Mouse (Mus musculus) left cerebral cortex, postnatal 25 days (tissue): ENCODE results near the gene Ndufc2. TPM values are rescaled to one million over a fixed set of nuclear protein-coding genes. Genes with fewer than 3 reads are reported as not detected.

ENCODE experiments used
- DNase-seq, 2 experiments: peaks; one replicate each; pipeline ENCODE4 v3.0.0; 2022; ENCODE audit warnings: low spot score in 2 of 2, mixed read lengths in 1 of 2
- intact Hi-C: fragments of 180-260 bp; cut with DNase I; formaldehyde crosslinking; loops from one replicate; pipeline ENCODE4 v1.15.1; 2025
- total RNA-seq, 2 experiments: library from RNA; stranded (reverse); gene quantifications; 2 replicates each; pipeline ENCODE4 v1.2.3; 2021

The Ndufc2 gene
- total RNA-seq, 2 experiments from 2014 or later, result 228 to 241 TPM

DNA sequence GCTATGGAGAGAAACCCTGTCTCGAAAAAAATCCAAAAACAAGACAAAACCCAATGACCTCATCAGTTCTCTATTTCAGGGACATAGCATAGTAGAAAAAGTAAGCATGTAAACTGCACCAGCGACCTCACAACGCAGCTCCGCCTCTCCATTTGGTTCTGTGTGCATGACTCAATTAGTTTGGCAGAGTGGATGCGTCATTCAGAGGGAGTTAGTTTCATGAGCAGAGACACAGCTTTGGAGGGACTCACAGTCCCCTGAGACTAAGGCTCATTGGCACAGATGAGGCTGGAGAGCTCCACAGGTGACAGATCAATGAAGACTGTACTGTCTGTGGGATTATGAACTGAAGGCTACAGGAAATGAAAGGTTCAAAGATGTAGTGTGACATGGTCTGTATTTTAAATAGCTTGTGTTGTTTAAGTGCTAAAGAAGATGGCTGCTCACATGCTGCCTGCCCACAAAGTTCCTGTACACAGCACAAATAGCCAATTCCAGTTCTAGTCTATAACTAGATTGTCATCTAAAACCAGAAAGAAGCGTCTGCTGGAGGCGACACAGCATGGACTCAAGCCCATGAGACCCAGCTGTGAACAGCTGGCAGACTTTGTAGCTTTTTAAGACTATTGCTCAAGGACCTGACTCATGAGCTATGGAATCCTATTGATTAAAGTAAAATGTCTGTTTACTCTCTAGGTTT is 13.5 kb upstream of the Ndufc2 start:
- intact Hi-C loops, result no loop called here
- DNase-seq, result peak; percentile 18 to 67

DNA sequence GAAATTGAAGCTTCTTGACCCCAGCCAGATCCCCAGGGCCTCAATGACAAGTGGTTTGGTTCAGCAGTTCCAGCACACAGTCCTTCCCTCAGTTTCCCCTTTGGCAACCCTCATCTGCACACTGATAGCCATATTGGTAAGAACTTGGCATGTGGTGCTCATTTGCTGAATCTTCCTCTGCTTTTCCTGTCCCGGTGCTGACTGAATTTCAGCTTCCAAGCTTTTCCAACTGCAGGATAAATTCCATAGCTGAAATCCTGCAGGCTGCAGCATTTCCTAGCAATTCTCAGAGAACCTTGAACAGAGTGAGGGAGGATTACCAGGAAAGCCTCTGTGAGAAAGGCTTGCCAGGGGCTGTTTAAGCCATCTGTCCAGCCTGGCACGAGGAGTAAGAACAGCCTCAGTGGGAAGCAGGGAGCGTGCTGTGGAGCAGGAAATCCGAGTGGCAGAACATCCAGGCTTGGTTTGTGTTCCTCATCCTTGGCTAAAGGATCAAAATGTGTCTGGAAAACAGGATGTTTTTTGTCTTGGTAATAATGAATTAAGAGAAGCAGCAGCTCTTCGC is 12.9 kb upstream of the Ndufc2 start:
- intact Hi-C loops, result loop anchor here (1.0 kb wide), 1 partner anchor 42 kb away; no protein-coding TSS in a partner anchor
- peak; percentile 75 to 95 for DNase-seq

DNA sequence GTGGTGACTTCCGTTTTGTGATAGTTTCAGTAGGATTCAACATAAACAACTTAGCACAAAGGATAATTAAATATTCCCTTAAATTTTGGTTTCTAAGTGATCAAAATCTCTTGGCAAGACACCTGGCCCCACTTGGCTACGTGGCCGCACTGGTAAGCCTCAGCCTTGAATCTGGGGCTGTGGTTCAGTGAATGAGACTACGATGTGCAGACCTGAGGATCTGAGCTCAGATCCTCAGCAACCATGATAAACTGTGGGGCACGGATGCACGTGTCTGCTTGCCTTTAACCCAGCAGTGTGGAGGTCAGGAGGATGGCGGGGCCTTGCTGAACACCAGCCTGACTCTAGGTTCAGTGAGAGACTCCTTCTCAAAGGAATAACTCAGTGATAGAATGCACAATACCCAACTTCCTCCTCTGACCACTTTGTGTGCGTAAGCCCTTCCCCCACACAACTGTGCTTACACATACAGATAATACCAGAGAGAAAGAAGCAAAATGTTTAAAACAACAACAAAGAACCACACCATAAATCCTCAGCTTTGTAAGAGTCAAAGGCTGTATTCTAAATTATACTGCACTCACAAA is 12.1 kb upstream of the Ndufc2 start:
- no peak for DNase-seq
- intact Hi-C loops, result loop anchor here (1.0 kb wide), 1 partner anchor 42 kb away; no protein-coding TSS in a partner anchor

DNA sequence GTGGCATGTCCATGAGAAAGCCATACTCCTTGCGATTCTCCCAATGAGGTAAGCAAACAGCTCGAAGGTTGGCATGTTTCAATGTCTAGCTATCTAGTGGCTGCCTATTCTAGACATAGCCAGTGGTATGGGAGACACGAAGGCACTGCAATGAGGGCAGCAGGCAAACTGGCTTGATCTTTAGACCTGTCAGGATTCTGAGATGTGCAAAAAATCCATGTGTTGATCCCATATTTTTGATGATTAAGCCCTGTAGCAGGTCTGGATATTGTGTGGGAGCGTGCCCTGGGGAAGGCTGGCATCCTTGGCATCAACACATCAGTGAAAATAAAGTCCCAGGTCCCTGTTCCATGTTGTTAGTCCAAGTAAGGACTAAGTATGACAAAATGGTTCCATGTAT is 11.3 kb upstream of the Ndufc2 start:
- DNase-seq, result no peak
- intact Hi-C loops, result no loop called here

DNA sequence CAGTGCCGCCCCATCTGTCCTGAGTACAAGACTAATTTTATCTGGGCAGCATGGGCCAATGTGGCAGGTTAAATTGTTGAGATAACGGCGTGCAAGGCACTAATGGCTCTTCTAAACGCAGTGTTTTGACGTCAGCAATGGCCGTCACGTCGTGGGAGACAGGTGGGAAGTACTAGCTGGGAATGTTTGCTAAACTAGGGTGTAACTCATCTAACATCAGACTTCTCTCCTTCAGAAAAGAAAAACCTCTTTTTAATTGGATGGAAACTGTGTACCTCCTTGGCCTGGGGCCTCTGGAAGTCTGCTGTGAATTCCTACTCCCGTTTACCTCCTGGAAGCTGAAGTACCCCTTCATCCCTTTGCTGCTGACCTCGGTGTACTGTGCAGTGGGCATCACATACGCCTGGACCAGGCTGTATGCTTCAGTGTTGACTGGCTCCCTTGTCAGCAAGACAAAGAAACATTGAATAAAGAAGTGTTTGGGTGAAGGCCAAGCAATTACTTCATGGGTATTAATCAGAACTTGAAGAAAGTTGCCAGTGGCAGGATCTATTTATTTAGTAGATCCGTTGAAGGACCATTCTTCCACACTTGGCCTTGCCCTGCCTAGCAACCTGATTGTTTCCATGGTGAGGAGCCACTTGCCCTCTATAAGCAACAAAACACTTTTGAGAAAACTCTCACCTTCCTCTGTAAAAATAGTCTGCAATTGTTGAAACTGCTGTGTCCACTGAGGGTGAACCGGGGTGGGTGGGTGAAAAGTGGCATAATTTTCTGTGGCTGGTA is 8.3 kb upstream of the Ndufc2 start:
- peak in 1 of 2 experiments; percentile 29 for DNase-seq
- intact Hi-C loops, result no loop called here

DNA sequence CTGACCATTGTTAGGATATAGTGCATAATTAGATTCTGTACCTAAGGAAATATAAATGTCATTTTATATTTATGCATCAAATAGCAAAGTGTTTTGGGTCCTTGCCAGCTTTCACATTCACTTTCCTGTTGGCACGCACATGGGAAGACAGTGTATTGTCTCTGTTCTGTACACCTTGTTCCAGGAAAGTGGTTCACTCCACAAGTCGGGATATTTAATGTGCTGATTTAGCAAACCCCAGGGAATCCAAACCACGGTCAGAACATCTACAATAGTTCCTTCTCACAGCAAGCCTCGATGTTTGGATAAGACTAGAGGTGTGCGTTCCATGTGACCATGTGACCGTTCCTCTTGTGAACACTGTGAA is 7.7 kb upstream of the Ndufc2 start:
- intact Hi-C loops, result no loop called here

DNA sequence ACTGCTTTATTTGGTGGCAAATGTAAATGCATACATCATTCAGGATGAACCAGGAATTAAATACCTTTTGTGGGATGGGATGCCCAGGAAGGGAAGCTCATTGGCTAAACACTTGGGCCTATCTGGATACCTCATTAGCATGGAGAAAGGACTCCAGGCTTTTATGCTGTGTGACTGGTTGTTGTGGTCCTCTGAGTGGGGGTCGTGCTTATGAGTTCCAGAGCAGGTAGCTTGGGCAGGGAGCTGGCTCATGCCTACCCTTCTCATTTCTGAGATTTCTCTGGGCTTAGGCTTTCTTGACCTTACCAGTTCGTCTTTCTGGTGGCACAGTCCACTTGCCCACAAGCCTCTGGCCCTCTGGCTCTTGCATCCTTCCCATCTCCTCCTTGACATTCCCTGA is 5.4 kb upstream of the Ndufc2 start:
- DNase-seq, result no peak
- intact Hi-C loops, result no loop called here

More for the DNA sequence above, 7.7 kb upstream of the Ndufc2 start:
- DNase-seq, result no peak

DNA sequence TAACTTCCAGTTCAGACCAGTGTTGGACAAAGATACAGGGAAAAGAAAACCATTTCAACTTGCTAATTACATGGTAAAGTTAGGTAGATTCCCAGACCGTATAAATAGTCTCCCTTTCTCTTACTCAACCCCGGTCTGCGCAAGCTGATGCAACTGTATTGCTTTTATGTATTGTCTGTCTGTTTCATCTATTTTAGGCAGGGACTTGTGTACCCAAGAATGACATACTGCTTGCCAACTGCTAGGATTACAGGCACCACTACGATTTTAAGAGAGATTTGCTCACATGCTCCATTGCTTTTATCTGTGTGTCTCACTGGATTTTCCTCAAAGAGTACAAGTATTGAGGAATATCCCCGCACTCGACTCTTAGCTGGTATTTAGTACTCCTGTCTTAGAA is 860 bp upstream of the Ndufc2 start:
- DNase-seq, result no peak
- intact Hi-C loops, result no loop called here

DNA sequence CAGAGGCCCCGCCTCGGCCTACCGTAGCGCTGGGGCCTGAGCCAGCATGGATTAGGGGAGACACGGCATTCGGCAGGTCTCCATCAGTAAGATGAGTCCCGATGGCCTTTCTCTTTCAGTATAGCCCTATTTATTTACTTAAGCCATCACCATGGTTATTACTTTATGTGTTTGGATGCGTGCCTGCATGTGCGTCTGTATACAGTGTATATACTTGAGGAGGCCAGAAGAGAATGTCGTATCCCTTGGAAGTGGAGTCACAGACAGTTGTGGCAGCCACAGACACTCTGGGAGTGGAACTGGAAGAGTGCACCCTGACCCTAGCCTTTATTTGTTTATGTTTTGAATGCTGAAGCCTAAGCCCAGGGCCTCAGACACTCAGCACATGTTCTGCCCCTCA is 7.3 kb downstream of the Ndufc2 start:
- intact Hi-C loops, result loop anchor here (10.0 kb wide), 1 partner anchor 332 kb away; no protein-coding TSS in a partner anchor
- no peak for DNase-seq

DNA sequence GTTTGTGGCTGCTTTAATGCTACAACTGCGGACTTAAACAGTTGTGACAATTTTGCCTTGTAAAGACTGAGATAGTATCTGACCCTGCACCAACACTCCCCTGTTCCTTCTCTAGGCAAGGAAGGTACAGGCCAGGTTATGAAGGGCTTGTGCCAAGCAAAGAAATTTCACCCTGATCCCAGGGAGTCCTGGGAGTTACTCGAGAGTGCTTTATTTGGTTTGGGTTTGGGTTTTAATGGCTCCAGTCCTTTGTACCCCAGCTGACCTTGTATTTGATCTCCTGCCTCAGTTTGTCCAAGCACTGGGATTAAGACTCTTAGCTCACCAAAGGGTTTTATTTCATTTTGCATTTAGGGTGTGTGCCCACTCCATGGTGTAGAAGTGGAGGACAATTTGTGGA is 11.3 kb downstream of the Ndufc2 start:
- no peak for DNase-seq
- intact Hi-C loops, result no loop called here

DNA sequence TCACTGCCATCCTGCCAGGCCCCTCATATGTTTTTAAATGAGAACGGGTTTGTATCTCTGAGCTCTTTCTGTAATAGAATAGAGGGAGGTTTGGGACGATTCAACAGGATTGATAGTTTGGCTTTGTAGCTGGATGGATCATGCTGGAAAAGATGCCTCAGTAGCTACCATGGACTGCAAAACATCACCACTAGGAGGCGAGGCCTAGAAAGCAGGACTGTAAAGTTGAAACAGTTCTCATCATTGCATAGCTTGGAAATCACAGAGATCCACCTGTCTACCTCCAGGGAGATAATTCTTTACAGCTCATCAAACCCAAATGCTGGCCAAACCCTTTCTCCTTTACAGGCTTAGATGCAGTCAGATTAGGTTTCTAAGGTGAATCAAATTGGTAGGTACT is 11.8 kb downstream of the Ndufc2 start:
- intact Hi-C loops, result no loop called here
- no peak for DNase-seq

DNA sequence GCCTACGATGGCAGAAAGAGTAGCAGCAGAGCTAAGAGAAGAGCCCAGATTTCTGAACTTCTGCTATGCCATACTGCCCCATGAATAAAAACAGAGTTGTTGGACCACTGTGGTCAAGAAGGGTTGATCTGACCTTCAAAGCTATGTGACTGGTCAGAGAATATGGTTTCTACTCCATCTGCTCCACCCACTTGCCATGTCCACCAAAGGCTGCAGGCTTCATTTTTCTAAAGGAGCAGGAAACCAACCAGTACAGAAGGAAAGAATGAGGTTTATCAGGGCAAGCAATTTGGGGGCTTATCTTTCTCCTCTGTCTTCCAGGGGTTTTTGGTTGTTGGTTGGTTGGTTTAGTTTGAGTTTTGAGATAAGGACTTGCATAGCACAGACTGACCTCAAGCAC is 14.2 kb downstream of the Ndufc2 start:
- no peak for DNase-seq

DNA sequence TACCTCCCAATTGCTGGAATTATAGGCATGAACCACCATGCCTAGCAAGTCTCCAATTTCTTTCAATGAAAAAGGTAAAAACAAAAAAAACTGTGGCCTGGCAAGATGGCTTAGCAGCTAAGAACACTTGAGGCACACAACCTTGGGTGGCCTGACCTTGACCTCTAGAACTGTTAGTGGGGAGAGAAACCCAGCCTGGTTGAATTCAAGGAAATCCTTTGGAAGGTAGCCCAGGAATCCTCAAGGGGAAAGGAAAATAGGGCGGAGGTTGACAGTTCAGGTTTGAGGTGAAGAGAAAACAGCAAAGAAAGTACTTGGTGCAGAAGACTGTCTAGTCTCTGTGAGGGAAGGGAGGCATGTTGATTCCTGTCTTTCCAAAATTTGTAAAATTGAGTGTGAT is 14.6 kb downstream of the Ndufc2 start:
- intact Hi-C loops, result no loop called here
- no peak for DNase-seq

More for the DNA sequence above, 14.2 kb downstream of the Ndufc2 start:
- intact Hi-C loops, result no loop called here

DNA sequence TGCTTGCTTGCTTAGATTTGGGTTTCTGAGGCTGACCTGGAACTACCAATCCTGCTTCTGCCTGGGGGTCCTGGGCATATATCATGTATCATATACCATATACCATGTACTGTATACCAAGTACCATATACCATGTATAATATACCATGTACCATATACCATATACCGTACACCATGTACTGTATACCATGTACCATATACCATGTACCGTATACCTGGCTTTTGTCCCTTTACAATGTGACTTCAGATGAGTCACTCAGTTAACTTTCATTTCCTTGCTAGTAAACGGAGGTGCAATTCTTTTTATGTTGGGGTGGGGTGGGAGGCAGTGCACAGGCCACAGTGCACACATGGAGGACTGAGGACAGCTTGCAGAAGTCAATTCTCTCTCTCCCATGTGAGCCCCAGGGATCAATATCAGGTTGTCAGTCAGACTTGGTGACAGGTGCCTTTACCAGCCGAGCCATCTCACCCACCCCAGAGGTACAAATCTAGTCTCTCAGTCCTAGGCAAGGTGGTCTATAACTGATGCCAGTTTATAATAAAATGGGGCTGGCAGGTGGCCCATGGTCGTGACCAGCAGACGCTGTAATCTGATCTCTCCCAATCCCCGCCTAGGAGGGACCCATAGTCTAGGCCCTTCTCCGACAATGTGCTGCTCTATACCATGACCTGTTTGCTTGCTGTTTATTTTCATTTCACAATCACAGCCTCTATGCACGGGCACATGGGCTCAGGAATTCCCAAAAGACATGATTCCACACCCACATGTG is 15.3 kb downstream of the Ndufc2 start:
- intact Hi-C loops, result no loop called here
- DNase-seq, result no peak

DNA sequence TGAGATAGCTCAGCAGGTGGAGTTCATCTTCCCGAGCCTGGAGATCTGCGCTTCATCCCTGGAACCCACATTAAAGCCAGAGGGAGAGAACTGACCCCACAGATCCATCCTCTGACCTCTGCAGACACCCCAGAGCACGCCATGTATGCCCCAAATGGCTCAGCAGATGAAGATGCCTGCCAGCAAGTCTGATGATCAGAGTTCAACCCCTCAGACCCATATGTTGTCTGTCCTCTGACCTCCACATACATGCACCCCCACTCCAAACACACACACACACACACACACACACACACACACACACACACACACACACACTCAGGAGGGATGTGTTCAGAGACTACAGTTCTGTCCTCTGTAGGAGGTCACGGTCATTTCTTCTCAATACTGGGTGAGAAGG is 16.7 kb downstream of the Ndufc2 start:
- intact Hi-C loops, result no loop called here
- no peak for DNase-seq

DNA sequence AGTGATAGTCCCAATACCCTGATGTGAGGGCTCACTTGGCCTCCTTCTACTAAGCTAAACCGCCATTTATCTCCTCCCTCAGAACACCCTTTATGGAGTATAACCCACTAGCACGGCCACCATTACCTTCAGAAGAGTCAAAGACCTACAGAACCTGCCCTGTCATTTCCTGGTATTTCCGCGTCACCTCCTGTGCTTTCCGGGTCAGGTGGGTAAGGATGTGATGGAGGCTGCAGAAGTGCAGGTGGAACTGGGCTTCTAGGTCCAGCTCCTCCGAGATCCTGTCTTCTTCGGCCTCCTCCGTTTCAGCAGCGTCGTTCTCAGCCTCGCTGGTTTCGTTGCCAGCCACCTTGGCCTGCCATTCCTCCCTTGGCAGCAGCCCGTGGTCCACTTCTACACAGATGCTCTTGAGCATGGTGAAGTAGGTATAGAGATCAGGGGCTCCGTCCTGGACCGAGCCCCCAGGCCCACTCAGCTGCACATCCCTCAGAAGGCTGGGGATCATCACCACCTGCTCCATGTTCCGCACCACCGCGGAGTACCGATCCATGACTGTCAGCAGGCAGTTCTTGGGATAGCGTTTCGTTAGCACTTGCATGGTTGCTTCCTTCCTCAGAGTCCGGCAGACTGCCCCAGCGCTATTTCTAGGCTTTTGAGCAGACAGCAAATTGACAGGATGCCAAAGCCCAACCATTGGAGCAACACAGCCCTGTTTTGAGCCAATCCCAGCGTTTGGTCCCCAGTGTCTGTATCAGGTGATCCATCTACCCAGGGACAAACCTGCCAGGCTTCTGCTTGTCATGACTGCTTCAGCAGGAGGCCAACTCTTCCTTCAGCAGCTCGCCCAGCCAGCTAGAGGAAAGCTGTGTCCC is 17.3 kb downstream of the Ndufc2 start, which contains the start of gene Thrsp:
Gene Thrsp, minus strand, starts transcription at position 825 of the 872 bp plus-strand sequence.
- peak; percentile 68 to 85 for DNase-seq
- intact Hi-C loops, result no loop called here

DNA sequence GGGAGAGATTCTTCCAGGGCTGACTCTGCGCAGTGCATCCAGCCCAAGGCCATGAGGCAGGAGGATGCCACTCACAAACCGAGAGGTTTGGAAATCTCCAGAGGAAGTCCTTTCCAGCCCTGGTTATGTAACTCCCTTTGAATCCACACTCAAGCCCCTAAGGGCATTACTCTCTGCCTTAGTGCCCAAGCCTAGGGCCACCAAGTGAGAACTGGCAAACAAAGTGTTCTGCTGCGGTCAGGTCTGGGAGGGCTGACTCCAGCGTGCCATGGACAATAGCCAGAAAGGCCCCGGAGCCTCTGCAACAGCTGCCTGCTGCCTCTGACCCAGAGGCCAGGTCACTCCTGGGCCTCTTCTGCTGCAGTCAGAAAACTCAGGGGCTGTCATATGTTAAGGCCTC is 18.9 kb downstream of the Ndufc2 start:
- intact Hi-C loops, result no loop called here
- DNase-seq, result no peak

DNA sequence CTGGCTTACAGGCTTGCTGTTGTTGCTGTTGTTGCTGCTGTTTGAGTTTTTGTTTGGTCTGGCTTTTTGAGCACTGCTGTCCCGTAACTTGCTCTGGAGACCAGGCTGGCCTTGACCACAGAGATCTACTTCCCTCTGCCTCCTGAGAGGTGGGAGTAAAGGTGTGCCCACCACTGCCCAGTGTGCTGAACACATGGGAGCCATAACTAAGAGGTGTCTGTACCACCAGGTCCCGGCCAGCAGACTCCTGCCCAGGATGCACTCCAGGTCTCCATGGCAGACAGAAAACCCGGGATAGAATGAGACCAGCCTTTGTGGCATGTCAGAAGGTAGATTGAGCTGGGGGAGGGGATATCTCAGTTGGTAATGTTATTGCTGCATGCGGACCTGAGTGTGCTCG is 19.4 kb downstream of the Ndufc2 start:
- DNase-seq, result no peak
- intact Hi-C loops, result no loop called here

DNA sequence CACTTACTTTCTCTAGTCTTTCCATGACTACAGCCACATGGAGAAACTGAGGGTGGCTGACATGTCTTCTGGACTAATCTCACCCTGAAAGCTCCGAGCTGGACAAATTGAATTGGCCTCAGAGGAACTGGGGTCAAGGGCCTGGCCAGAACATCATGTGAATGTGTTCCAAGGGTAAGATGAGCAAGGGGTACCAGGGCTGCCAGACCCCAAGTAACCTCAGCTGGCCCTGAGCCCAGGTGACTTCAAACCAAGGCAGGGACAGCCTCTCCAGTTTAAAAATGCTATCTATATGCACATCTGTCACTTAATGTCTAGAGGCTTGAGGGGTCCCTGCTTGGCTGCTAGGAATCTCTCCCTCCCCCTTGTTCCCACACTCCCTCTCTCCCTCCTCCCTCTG is 20.6 kb downstream of the Ndufc2 start:
- no peak for DNase-seq
- intact Hi-C loops, result no loop called here
